Comparison of ENCODE assay signal across 22 mouse cellular contexts in the genomic region with DNA sequence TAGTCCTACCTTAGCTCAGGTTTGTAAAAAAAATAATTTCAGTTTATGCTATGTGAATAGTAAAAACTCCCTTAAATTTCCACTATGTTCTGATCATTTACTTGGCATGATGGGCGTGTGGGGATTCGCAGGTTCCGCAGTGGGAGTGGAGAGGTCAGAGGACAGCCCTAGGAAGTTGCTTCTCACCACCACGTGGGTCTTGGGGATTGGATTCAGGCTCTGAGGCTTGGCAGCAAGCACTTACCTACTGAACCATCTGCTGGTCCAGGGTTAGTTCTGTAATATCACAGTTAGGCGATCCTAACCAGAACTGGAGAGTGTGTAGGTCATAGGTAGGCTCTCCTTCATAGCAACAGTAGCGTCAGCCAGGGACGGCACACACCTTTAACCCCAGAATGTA. TPM values are rescaled to one million over a fixed set of nuclear protein-coding genes. Genes with fewer than 3 reads are reported as not detected.
A peak's percentile ranks its signal among the peaks of the same experiment; 100 is the strongest.
DNase-seq lines count a peak whose midpoint lies in the region; ATAC-seq and TF ChIP-seq lines count a peak whose summit lies in the region.
"Had no signal": no experiment of that assay in that cellular context is flagged by ENCODE, and none has a peak within 500 bp of the region (broad histone marks: within the 10 kb centered on the region; RNA-seq: fewer than 3 reads in every experiment).

No protein-coding gene starts in this region.

- peaks cover 8% of the 10 kb centered on the region; the same call in 1 of the 2 replicates for H3K27me3 ChIP-seq in intestine, embryonic 16.5 days (replicated peaks; ENCODE audit: control insufficient read depth, insufficient read depth, low read length)
- H3K27me3 ChIP-seq in intestine, postnatal 0 days (replicated peaks; ENCODE audit: control insufficient read depth, insufficient read depth, low read length), result no peaks in the 10 kb centered on the region
- H3K27me3 ChIP-seq in kidney, adult 2 months (replicated peaks; ENCODE audit: control insufficient read depth, insufficient read depth, low read length), result no peaks in the 10 kb centered on the region
- 0 out of 2 replicates have a peak, but pooled peaks cover 6% of the 10 kb centered on the region for H3K27me3 ChIP-seq in lung, postnatal 0 days (replicated peaks; ENCODE audit: insufficient read depth, low read length)
- H3K27me3 ChIP-seq: Patski had no signal

- no peaks in the 10 kb centered on the region for H3K9me3 ChIP-seq in intestine, embryonic 16.5 days (ENCODE audit: control insufficient read depth, low read length)
- H3K9me3 ChIP-seq in intestine, postnatal 0 days (ENCODE audit: control insufficient read depth), result no peaks in the 10 kb centered on the region
- no peaks in the 10 kb centered on the region for H3K9me3 ChIP-seq in lung, postnatal 0 days (ENCODE audit: low read length)
- H3K9me3 ChIP-seq: embryonic facial prominence, embryonic 10.5 days; embryonic facial prominence, embryonic 12.5 days; forebrain, embryonic 13.5 days; forebrain, embryonic 15.5 days; G1E had no signal

- TF ChIP-seq POLR2A in kidney, adult 2 months (IDR thresholded peaks at IDR 0.05; ENCODE audit: low read depth, low read length), result no peak

- H3K36me3 ChIP-seq in intestine, embryonic 16.5 days (ENCODE audit: control insufficient read depth, insufficient read depth, low read length), result no peaks in the 10 kb centered on the region
- H3K36me3 ChIP-seq in intestine, postnatal 0 days (ENCODE audit: control insufficient read depth, insufficient read depth), result 0 out of 2 replicates have a peak, but pooled peaks cover 1% of the 10 kb centered on the region
- no peaks in the 10 kb centered on the region; the same call in 1 of the 2 replicates for H3K36me3 ChIP-seq in kidney, adult 2 months (ENCODE audit: control insufficient read depth, insufficient read depth, low read length)
- no peaks in the 10 kb centered on the region for H3K36me3 ChIP-seq in lung, postnatal 0 days (ENCODE audit: insufficient read depth, low read length)
- H3K36me3 ChIP-seq: embryonic facial prominence, embryonic 12.5 days; forebrain, embryonic 15.5 days had no signal

- 89% methylated on average over 7 of the region's 7 CpGs for WGBS in intestine, embryonic 16.5 days
- 81% methylated on average over 7 of the region's 7 CpGs for WGBS in intestine, postnatal 0 days
- WGBS in kidney, adult 2 months, result 45% methylated on average over 7 of the region's 7 CpGs
- WGBS in lung, postnatal 0 days, result 78% methylated on average over 7 of the region's 7 CpGs

- peaks cover 20% of the 10 kb centered on the region; the same call in 1 of the 2 replicates for H3K4me1 ChIP-seq in intestine, embryonic 16.5 days (ENCODE audit: control insufficient read depth, insufficient read depth, low read length)
- no peaks in the 10 kb centered on the region for H3K4me1 ChIP-seq in intestine, postnatal 0 days (replicated peaks; ENCODE audit: control insufficient read depth, insufficient read depth, low read length)
- H3K4me1 ChIP-seq in kidney, adult 2 months (ENCODE audit: control insufficient read depth, insufficient read depth, low read length), result peaks cover 36% of the 10 kb centered on the region; the same call in 1 of the 2 replicates
- no peaks in the 10 kb centered on the region for H3K4me1 ChIP-seq in lung, postnatal 0 days (ENCODE audit: insufficient read depth, low read depth, low read length)

- TF ChIP-seq CTCF in intestine, postnatal 0 days (IDR thresholded peaks at IDR 0.05; ENCODE audit: low read depth), result no peak
- TF ChIP-seq CTCF in kidney, adult 2 months (conservative IDR thresholded peaks at IDR 0.05; ENCODE audit: insufficient read depth, insufficient read length, low read depth, low read length), result no peak
- no peak for TF ChIP-seq CTCF in lung, postnatal 0 days (IDR thresholded peaks at IDR 0.05)

- ATAC-seq in intestine, embryonic 16.5 days, result no peak
- no peak for ATAC-seq in intestine, postnatal 0 days
- no peak for ATAC-seq in lung, postnatal 0 days
- ATAC-seq: activated CD4-positive, CD25-positive, alpha-beta regulatory T cell, adult 4 months; CD4-positive, CD25-positive, alpha-beta regulatory T cell, adult 4 months; forebrain, embryonic 13.5 days; forebrain, embryonic 15.5 days; Patski had no signal

- H3K4me2 ChIP-seq in intestine, embryonic 16.5 days (ENCODE audit: low read depth, low read length), result no peak overlapping the region
- H3K4me2 ChIP-seq in intestine, postnatal 0 days (replicated peaks; ENCODE audit: low read depth), result no peak overlapping the region
- H3K4me2 ChIP-seq in lung, postnatal 0 days (replicated peaks; ENCODE audit: low read depth, low read length), result peak overlapping the region; percentile 92
- H3K4me2 ChIP-seq: embryonic facial prominence, embryonic 12.5 days; forebrain, embryonic 13.5 days; forebrain, embryonic 15.5 days had no signal

- no peak for TF ChIP-seq EP300 in lung, postnatal 0 days (IDR thresholded peaks at IDR 0.05)

- H3K9ac ChIP-seq in intestine, embryonic 16.5 days (ENCODE audit: low read depth, low read length), result no peak overlapping the region
- H3K9ac ChIP-seq in intestine, postnatal 0 days (ENCODE audit: low read depth, low read length), result no peak overlapping the region
- H3K9ac ChIP-seq in lung, postnatal 0 days (replicated peaks; ENCODE audit: low read depth), result no peak overlapping the region
- H3K9ac ChIP-seq: embryonic facial prominence, embryonic 12.5 days; forebrain, embryonic 13.5 days; forebrain, embryonic 15.5 days had no signal

- peak; percentile 78 for DNase-seq in kidney, adult 2 months
- DNase-seq in kidney, postnatal 4 days, result no peak
- no peak for DNase-seq in lung, postnatal 0 days (ENCODE audit: low spot score)
- DNase-seq in lung, adult 18-20 months, result no peak
- DNase-seq: adrenal gland, adult 8-10 months; adrenal gland, postnatal 14 days; adrenal gland, postnatal 36 days; B cell, adult 2 months; cerebellum, adult 11-12 months; cerebellum, adult 2 months; cerebellum, adult 9-10 months; cerebellum, postnatal 10 days had no signal

- 0 out of 2 replicates have a peak overlapping the region, but pooled peaks have one; percentile 37 for H3K27ac ChIP-seq in intestine, embryonic 16.5 days (ENCODE audit: low read length)
- no peak overlapping the region for H3K27ac ChIP-seq in intestine, postnatal 0 days (ENCODE audit: low read depth, low read length)
- H3K27ac ChIP-seq in kidney, adult 2 months (ENCODE audit: insufficient read depth, low read depth, low read length), result peak overlapping the region; percentile 32
- no peak overlapping the region for H3K27ac ChIP-seq in lung, postnatal 0 days (ENCODE audit: low read length)
- H3K27ac ChIP-seq: embryonic facial prominence, embryonic 10.5 days; embryonic facial prominence, embryonic 12.5 days; forebrain, embryonic 13.5 days; forebrain, embryonic 15.5 days had no signal

- no peak overlapping the region for H3K4me3 ChIP-seq in intestine, embryonic 16.5 days (ENCODE audit: low read length)
- no peak overlapping the region for H3K4me3 ChIP-seq in intestine, postnatal 0 days (ENCODE audit: low read depth, low read length)
- no peak overlapping the region for H3K4me3 ChIP-seq in kidney, adult 2 months (ENCODE audit: insufficient read depth, low read depth, low read length)
- H3K4me3 ChIP-seq in lung, postnatal 0 days (ENCODE audit: low read depth, low read length), result no peak overlapping the region; the same call in 1 of the 2 replicates
- H3K4me3 ChIP-seq: embryonic facial prominence, embryonic 10.5 days; embryonic facial prominence, embryonic 12.5 days; forebrain, embryonic 13.5 days; forebrain, embryonic 15.5 days had no signal

RNA-seq across cellular contexts. Expression of a gene that starts 3.4 kb away (rescaled TPM):
- polyA plus RNA-seq in intestine, embryonic 16.5 days (2015; fragmentation: Nextera tagmentation; extraction: Ambion mirVana), result 7.8 and 13.9 TPM in 2 replicates
- polyA plus RNA-seq in intestine, postnatal 0 days (2015; fragmentation: Nextera tagmentation; extraction: Ambion mirVana), result 13.8 and 17.3 TPM in 2 replicates
- 41.0 and 44.4 TPM in 2 replicates for polyA plus RNA-seq in kidney, adult 2 months (2012; rRNA removed)
- polyA plus RNA-seq in lung, postnatal 0 days (2015; fragmentation: Nextera tagmentation; extraction: Ambion mirVana), result 47.2 and 50.5 TPM in 2 replicates

Comparison
In these comparisons a context has a peak if more than half of its experiments do, and no peak if none do; other contexts are left out.
1. H3K27ac ChIP-seq: peak in intestine, embryonic 16.5 days (single experiment) and kidney, adult 2 months (single experiment); none in intestine, postnatal 0 days (single experiment) and lung, postnatal 0 days (single experiment).